Mouse (Mus musculus) hindbrain, postnatal 0 days (tissue): ENCODE results near the gene Skap2. TPM values are rescaled to one million over a fixed set of nuclear protein-coding genes. Genes with fewer than 3 reads are reported as not detected.

Experiments used
- ATAC-seq: fragments of 200-750 bp; cut with Nextera tagmentation; 2 replicates; pipeline ENCODE4 v1.8.0; 2017; ENCODE audit warnings: mild to moderate bottlenecking, moderate TSS enrichment, moderate library complexity
- DNase-seq: peaks from one replicate; pipeline ENCODE4 v3.0.0-alpha.2; 2015; ENCODE audit warnings: low spot score
- H3K27ac ChIP-seq: fragments of 300-500 bp; sonication (generic); 2 replicates; pipeline ENCODE4 v1.5.1; 2014; ENCODE audit warnings: mild to moderate bottlenecking
- H3K27me3 ChIP-seq: fragments of 300-500 bp; sonication (generic); 2 replicates; pipeline ENCODE4 v1.6.1; 2014; ENCODE audit warnings: low read length, mixed read lengths; ENCODE audit not compliant: insufficient read depth
- H3K36me3 ChIP-seq: fragments of 300-500 bp; sonication (generic); 2 replicates; pipeline ENCODE4 v1.6.1; 2014; ENCODE audit warnings: low read length, mixed read lengths; ENCODE audit not compliant: insufficient read depth
- H3K4me1 ChIP-seq: fragments of 300-500 bp; sonication (generic); 2 replicates; pipeline ENCODE4 v1.6.1; 2014; ENCODE audit warnings: antibody characterized with exemption, low read length, mixed read lengths; ENCODE audit not compliant: insufficient read depth
- H3K4me2 ChIP-seq: fragments of 300-500 bp; sonication (generic); 2 replicates; pipeline ENCODE4 v1.6.1; 2014; ENCODE audit warnings: low read depth, mild to moderate bottlenecking, low read length, moderate library complexity, mixed read lengths
- H3K4me3 ChIP-seq: fragments of 300-500 bp; sonication (generic); 2 replicates; pipeline ENCODE4 v1.5.1; 2014; ENCODE audit warnings: low read length
- H3K9ac ChIP-seq: fragments of 300-500 bp; sonication (generic); replicated peaks from 2 replicates; pipeline ENCODE4 v1.6.1; 2014; ENCODE audit warnings: mild to moderate bottlenecking, low read length, moderate library complexity, mixed read lengths
- H3K9me3 ChIP-seq: fragments of 300-500 bp; sonication (generic); 2 replicates; pipeline ENCODE4 v1.6.1; 2016; ENCODE audit warnings: low read length, mixed read lengths
- CTCF ChIP-seq: IDR thresholded peaks from 2 replicates; pipeline ENCODE4 v1.5.1; 2016; ENCODE audit warnings: antibody characterized with exemption, control low read depth, low read depth
- WGBS: fragments of 180-500 bp; shearing (Covaris S2); extraction: QIAGEN DNeasy Blood & Tissue Kit; methylation state at CpG from one replicate; pipeline ENCODE4 v1.1.7; 2014; 5-methylcytosine and 5-hydroxymethylcytosine counted together
- polyA plus RNA-seq: library from polyadenylated mRNA; unstranded; fragments of >200 nt; fragmentation: Nextera tagmentation; extraction: Ambion mirVana; gene quantifications from 2 replicates; pipeline ENCODE4 v1.2.1, GENCODE M21; 2015
- total RNA-seq: library from RNA; depleted of rRNA; stranded (reverse); fragments of >200 nt; gene quantifications from 2 replicates; pipeline ENCODE4 v1.2.3, GENCODE M21; 2014

Gene Skap2
- total and polyA plus RNA-seq, 2 experiments from 2014 or later: 11.1 to 28.1 TPM

DNA sequence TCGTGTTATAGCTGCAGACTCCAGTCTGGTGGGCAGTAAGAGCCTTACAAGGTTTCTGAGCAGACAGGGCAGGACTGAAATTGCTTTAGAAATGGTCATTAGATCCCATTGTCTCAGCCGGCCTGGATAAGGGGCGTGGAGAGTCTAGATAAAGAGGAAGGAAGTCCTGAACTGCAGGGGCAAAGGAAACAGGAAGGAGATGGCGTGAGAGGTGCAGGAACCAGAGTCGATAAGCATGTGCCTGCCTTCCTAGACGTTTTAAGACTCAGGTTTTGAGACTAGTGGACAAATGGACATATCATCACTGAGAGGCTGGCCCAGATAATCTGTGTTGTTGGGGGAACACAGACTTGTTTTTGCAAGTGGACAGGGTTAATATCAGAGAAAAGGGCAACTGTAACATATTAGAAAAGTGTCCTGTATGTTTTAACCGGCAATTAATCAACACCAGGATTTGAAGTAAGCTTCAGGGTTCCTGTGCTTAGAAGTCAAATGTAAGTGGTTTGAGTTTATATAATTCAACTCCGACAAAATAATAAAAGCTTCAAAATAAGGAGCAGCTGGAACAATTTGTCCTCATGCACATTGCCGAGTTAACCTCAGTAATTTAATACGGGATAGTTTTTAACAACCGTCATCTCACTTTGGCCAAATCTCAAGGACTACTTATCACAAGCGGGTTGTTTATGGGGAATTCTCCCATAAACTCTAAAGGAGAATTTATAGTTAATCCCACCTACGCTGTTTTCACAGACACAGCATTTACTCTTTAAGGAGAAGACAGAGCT, 131.0 kb downstream of the Skap2 start:
- 66% methylated on average over 13 of the region's 13 CpGs for WGBS
- no peaks in the 10 kb centered on the region for H3K36me3 ChIP-seq
- H3K4me2 ChIP-seq: no peak overlapping the region
- ATAC-seq: no peak
- no peaks in the 10 kb centered on the region for H3K27me3 ChIP-seq
- no peak overlapping the region for H3K9ac ChIP-seq
- H3K27ac ChIP-seq: no peak overlapping the region
- TF ChIP-seq CTCF: no peak
- no peak for DNase-seq
- H3K9me3 ChIP-seq: no peaks in the 10 kb centered on the region
- peaks cover 8% of the 10 kb centered on the region for H3K4me1 ChIP-seq
- no peak overlapping the region for H3K4me3 ChIP-seq

DNA sequence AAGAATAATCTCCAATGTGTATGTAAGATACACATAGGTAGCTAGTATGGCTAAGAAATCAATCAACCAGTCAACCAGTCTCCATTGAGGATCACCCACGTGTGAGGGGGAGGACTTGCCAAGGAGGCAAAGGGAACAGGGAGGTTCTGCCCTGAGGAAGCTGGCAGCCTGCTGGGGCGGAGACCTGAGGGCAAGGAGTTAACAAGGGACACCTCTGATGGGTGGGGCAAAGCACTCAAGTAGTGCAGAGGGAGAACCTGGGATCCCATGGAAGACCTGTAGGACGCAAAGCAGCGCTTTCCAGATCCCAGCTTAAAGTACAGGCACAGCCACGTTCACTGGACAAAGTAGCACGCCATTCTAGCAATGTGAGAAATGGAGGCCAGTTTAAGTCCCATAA, 131.6 kb downstream of the Skap2 start:
- H3K4me2 ChIP-seq: no peak overlapping the region
- DNase-seq (no peak), ATAC-seq (no peak)
- H3K9me3 ChIP-seq: no peaks in the 10 kb centered on the region
- no peaks in the 10 kb centered on the region for H3K27me3 ChIP-seq
- no peak overlapping the region for H3K27ac ChIP-seq
- H3K4me3 ChIP-seq: no peak overlapping the region
- no peaks in the 10 kb centered on the region for H3K36me3 ChIP-seq
- H3K9ac ChIP-seq: no peak overlapping the region
- peaks cover 8% of the 10 kb centered on the region for H3K4me1 ChIP-seq
- 68% methylated on average over 6 of the region's 6 CpGs for WGBS
- no peak for TF ChIP-seq CTCF

DNA sequence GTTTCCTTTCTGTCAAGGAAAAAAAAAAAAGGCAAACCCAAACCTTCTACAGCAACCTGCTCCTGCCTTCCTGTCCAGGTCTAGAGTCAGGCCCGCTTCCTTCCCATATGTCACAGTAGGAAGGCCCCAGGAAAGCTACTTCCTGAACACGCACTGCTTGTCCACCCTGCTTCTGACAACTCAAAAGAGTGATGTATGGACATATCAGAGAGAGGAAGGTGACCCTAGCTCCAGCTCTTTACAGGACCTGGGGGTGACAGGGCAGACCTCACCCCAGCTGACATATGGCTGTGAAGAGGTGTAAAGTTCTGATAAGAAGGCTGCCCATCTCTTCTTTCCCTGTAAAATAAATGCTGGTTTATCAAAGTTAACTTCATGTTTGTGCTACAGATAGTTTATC, 133.8 kb downstream of the Skap2 start:
- no peak overlapping the region for H3K9ac ChIP-seq
- H3K4me2 ChIP-seq: no peak overlapping the region
- H3K4me3 ChIP-seq: no peak overlapping the region
- no peak for DNase-seq
- peaks cover 8% of the 10 kb centered on the region for H3K4me1 ChIP-seq
- H3K27ac ChIP-seq: no peak overlapping the region
- 85% methylated on average over 2 of the region's 2 CpGs for WGBS
- no peaks in the 10 kb centered on the region for H3K27me3 ChIP-seq
- TF ChIP-seq CTCF: no peak
- ATAC-seq: no peak
- H3K9me3 ChIP-seq: no peaks in the 10 kb centered on the region
- H3K36me3 ChIP-seq: no peaks in the 10 kb centered on the region

DNA sequence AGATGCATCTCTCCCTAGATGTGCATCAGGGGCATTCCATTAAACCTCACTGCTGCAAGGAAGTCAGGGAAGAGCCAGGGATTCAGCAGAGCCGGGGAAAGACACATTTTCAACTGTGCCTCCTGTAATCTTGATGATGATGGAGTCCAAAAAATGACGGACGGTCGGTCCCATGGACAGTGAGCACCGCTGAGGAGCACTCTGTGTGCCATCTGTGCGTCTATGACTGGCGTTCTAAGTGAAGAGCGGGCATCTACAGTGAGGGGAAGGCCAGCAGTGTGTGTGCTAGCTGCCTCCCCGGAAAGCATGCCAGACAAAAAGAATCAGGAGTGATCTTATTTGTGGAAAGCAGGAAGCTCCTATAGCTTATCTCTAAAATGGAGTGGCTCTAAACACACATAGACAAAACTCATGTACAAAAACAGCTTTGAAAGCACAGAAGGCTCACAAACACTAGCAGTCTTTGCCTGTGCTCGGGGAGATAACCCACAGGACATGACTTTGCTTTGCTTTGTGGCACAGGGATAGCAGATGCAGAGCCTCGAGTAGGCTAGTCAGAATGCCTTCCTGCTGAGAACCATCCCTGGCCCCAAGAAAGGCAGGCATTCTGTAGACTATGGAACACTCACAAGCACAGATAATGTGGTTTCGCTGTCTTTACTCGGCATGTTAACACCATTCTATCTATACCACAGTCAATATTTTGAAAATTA, 135.4 kb downstream of the Skap2 start:
- WGBS: 51% methylated on average over 13 of the region's 13 CpGs
- Histone ChIP-seq H3K9ac (no peak overlapping the region), H3K36me3 (no peaks in the 10 kb centered on the region), H3K27me3 (no peaks in the 10 kb centered on the region), H3K4me2 (no peak overlapping the region), H3K4me3 (no peak overlapping the region), H3K27ac (peak overlapping the region; percentile 70), H3K9me3 (no peaks in the 10 kb centered on the region), H3K4me1 (peaks cover 4% of the 10 kb centered on the region)
- no peak for DNase-seq
- ATAC-seq: no peak
- no peak for TF ChIP-seq CTCF

DNA sequence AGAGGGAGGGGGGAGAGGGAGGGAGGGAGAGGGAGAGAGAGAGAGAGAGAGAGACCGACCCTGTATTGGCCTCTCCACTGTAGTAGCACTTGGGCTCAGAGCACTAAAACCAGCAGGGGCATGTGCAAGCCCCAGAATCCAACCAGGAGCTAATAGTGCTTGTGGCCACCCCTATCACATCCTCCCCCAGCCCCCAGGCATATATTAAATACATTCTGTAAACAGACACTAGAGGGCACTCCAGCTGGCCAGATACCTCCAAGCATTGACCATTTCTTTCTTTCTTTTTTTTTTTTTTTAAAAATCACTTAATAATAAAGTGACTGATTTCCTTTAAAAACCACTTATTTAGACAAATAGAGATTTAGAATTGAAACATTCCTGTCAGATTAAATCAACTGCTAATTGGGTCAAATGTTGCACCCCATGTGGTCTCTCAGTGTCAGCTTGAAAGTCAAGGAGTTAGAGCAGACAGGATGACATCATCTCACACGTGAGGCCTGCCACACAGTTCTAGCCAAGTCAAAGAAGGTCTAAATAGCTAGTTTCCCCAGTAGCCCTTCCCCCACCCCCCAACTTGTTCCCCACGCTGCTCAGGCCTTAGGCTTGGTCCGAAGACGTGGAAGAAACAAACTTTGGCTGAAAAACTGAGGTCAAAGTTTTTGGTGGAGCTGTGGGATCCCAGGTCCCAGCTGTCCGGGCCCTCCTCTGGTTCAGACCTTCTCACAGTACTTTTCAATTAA, 136.3 kb downstream of the Skap2 start:
- peak; percentile 79; the same call in 1 of the 2 replicates for ATAC-seq
- DNase-seq: peak; percentile 80
- Histone ChIP-seq H3K27ac (no peak overlapping the region), H3K9ac (no peak overlapping the region), H3K27me3 (no peaks in the 10 kb centered on the region), H3K36me3 (no peaks in the 10 kb centered on the region), H3K4me1 (peaks cover 4% of the 10 kb centered on the region), H3K4me3 (no peak overlapping the region), H3K4me2 (no peak overlapping the region), H3K9me3 (no peaks in the 10 kb centered on the region)
- peak; percentile 69 for TF ChIP-seq CTCF
- WGBS: 30% methylated on average over 6 of the region's 6 CpGs

DNA sequence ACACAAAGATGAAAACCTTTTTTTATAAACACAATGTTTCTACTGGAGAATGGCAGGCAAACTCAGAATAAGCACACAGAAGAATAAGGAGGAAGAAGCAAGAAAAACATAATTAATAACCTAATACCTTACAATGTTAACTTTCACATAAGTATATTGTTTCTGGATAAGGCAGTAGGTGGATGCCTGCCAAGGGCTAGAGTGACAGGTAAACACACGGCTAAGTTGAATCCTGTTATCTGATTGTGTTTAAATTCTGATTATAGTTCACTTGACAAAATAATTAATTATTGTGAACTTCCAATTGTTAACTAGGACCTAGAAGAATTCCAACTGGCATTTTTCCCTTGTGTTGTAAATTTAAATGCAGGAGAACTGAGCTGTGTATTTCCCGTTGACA, 138.3 kb downstream of the Skap2 start:
- no peaks in the 10 kb centered on the region for H3K36me3 ChIP-seq
- no peak overlapping the region for H3K9ac ChIP-seq
- ATAC-seq (no peak), DNase-seq (no peak)
- H3K9me3 ChIP-seq: no peaks in the 10 kb centered on the region
- peaks cover 4% of the 10 kb centered on the region for H3K4me1 ChIP-seq
- H3K27me3 ChIP-seq: no peaks in the 10 kb centered on the region
- no peak for TF ChIP-seq CTCF
- 59% methylated on average over 2 of the region's 2 CpGs for WGBS
- H3K4me2 ChIP-seq: no peak overlapping the region
- no peak overlapping the region for H3K27ac ChIP-seq
- no peak overlapping the region for H3K4me3 ChIP-seq
